Mouse (Mus musculus) adrenal gland, adult 8-10 months (tissue): ENCODE results near the gene Itprid2. TPM values are rescaled to one million over a fixed set of nuclear protein-coding genes. Genes with fewer than 3 reads are reported as not detected.

Experiments used
- DNase-seq: peaks from one replicate; pipeline ENCODE4 v3.0.0; 2022
- total RNA-seq, 4 experiments: library from RNA; stranded (reverse); gene quantifications; 2 replicates each; pipeline ENCODE4 v1.2.4; 2022

Gene Itprid2
- total RNA-seq, 4 experiments from 2014 or later, result 35.1 to 49.1 (median 43.9) TPM

DNA sequence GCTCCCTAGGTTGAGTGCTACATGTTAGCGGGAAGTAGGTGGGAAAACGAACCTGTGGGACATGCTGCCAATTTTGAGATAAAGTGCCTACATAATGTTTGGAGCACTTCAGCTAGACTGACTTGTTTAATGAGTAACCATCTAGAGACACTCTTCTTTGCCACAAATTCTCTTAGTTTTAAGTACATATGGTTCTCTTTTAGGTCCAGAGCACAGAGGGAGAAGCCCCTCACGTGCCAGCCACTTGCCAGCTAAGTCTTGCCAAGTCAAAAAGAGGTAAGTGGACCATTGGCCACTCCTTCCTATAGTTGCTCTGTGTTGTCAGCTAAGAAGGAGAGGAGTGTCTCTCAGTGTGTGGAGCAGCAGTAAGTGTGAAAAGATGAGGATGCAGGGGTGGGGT, 16.0 kb downstream of the Itprid2 start:
- DNase-seq, result no peak

DNA sequence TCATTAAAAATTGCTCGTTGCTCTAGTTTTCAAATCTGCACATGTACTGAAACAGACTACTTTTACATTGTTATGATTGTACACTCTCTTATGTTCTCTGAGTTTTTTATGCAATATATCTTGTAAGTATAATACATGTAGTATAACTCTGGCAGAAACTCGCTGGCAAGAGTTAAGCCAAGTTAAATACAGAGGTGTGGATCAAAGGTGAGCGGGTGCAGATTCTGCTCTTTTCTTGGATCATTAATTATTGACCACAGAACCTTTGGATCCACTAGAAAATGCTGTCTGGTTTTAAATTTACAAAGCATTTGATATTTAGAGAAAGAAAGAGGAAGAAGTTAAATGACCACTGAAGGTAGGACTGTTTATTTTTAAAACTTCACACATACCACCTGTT, 16.5 kb downstream of the Itprid2 start:
- DNase-seq, result no peak

DNA sequence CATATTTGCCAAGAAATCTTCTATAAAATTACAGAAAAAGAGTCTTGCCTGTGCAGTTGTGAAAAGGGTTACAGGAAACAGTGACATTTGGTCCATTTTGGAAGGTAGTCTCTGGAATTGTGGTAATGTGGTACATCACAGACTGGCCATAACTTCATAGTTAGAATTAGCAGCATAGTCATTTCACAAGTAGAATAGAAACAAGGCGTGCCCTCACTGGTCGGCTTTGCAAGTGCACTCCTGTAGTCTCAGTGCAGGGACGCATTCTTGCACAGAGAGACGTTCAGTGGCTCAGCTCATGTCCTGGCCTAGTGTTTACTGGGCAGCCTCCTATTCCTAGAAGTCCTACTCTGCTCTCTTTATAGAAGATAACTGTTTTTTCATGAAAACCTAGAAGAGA, 17.4 kb downstream of the Itprid2 start:
- DNase-seq, result no peak

- DNase-seq, result no peak
These were observed 18.1 kb downstream of the Itprid2 start for GRCm38 (mm10) chr2:79653093-79653808.

DNA sequence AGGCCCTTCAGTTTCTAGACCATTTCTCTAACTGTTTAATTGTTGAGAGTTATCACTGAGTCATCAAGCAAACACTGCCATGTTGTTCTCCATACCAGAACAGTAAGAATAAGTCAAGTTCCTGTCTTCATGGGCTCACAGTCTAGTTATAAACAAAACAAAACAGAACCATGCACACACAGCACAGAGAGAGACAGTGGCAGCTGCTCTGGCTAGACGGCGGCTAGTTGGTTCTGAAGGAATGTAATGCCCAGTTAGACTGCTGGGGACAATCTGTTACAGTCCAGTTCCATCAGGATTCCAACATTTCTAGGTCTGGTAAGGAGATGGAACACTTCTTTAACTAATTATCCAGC, 18.6 kb downstream of the Itprid2 start:
- DNase-seq, result no peak

GRCm38 (mm10) chr2:79657062-79657461, 21.9 kb downstream of the Itprid2 start:
- DNase-seq, result no peak

GRCm38 (mm10) chr2:79660417-79661185, 25.4 kb downstream of the Itprid2 start:
- DNase-seq, result no peak

- no peak for DNase-seq
These were observed 26.4 kb downstream of the Itprid2 start for GRCm38 (mm10) chr2:79661486-79662104.

- DNase-seq, result no peak
These were observed 29.6 kb downstream of the Itprid2 start for GRCm38 (mm10) chr2:79664532-79665286.

GRCm38 (mm10) chr2:79665492-79665891, 30.3 kb downstream of the Itprid2 start:
- no peak for DNase-seq

- DNase-seq, result no peak
These were observed 40.1 kb downstream of the Itprid2 start for GRCm38 (mm10) chr2:79675266-79675665.

DNA sequence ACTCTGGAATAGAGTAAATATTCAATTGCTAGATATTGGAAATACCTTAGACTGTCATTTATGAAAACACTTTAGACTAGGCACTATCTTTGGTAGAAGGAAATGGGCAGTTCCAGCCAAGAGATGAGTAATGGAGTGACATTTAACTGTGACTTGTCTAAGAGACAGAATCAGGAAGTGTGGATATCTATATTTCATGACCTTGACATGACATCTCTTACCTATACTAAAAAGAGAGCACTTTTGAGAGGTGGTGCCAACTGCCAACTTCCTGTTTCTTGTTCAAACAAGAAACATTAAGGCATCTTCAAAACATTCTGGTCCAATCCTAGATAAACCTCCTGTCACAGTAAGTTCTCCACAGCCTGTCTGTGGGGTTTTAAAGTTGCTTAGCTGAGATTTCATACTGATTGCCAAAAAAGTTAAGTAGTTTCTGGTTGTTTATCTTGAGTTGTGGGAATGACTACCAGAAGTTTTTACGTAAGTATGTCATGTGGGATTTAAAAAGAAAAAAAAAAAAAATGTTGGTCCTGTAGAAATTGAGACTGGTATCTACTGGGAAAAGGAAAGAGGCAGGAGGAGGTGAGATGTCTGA, 42.6 kb downstream of the Itprid2 start:
- no peak for DNase-seq

DNA sequence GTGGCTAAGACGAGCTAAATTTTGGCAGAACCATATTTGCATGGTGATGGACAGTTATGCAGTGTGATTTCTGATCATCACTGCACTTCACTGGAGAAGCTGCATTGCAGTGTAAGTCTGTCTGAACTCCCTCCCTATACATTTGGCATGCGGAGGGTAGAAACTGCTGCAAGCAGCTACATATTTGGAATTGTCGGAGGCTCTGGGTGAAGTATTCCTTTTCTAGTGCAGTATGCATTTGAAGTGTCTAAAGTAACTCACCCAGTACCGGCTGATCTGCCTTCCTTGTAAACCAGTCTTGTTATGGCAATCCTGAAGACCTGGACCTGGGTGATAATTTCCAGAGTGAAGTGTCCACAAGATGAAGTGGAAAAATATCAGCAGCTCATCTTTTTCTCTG, 46.5 kb downstream of the Itprid2 start:
- no peak for DNase-seq

DNA sequence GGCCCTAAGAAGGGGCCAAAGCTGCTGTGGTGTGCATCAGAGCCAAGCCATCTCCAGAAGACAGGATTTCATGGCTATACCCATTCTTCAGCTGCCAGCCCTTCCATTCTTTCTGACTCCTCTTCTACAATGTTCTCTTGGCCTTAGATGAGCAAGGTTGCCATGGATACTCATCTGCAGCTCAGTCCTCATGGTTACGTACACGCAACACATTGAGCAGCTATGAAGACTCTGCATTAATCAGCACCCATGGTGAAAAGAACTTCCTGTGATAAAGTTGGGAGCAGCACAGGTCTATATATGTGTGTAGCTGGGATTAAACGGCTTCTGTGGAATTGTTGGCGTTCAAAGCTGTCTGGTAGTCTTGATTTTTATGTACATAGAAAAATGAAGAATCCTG, 48.1 kb downstream of the Itprid2 start:
- DNase-seq, result no peak

DNA sequence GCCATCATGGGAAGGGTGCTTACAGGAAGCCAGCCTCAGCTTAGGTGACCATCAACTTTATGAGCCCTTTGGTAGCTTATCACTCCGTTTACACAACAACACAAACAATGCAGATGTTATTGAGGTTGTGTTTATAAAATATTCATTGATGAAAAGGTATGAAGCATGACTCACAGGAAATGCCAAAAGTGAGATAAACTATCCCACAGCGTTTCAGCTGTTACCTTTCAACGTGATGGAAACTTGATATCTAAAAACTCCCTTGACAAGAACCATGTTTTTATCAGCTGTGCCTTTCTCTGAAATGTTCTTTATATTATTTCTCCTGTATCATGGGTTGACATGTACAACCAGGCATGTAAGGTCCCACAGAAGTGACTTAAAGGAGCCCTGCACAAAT, 55.7 kb downstream of the Itprid2 start:
- DNase-seq, result no peak

GRCm38 (mm10) chr2:79695190-79695589, 60.0 kb downstream of the Itprid2 start:
- DNase-seq, result no peak

DNA sequence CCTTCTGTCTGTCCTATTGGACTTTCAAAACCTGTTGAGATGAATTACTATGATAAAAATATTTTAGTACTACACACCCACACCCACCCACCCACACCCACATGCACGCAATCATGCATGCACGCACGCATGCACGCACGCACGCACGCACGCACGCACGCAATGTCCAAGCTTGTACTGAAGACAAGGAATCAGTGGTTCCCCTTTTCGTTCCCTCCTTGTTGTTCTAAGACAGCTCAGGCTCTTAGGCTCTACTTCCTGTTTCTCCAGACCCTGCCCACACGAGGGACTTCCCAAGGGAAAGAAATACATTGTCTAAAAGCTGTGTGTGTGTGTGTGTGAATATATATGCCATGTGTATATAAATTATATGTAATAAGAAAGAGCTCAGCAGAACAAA, 60.8 kb downstream of the Itprid2 start:
- DNase-seq, result no peak

- DNase-seq, result no peak
These were observed 61.5 kb downstream of the Itprid2 start for GRCm38 (mm10) chr2:79696478-79697230.

GRCm38 (mm10) chr2:79698166-79698565, 63.0 kb downstream of the Itprid2 start:
- DNase-seq, result no peak

DNA sequence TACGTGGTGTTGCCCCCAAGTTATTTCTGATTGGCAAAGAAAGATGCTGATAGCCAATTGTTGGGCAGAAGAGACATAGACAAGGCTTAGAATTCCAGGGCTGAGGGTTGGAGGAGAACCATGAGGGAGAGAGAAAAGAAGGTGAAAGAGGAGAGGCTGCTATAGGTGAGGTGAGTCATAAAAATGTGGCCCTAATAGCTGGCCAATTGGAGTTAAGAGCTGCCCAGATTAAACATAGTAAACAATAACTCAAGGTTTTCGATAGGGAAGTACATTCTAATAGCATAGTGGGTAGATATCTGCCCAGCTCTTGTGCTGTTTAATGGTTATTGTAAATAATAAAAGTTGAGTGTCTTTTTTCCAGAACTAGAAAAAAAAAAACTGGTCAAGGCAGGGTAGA, 69.6 kb downstream of the Itprid2 start:
- no peak for DNase-seq

- DNase-seq, result no peak
These were observed 72.4 kb downstream of the Itprid2 start, which contains the start of gene Ppp1r1c for GRCm38 (mm10) chr2:79707575-79707974. Ppp1r1c (plus strand) TSS chr2:79707780.

- no peak for DNase-seq
These were observed 78.5 kb downstream of the Itprid2 start for GRCm38 (mm10) chr2:79713662-79714091.
